Mouse (Mus musculus) midbrain, postnatal 0 days (tissue): ENCODE results near the gene Ryr3. TPM values are rescaled to one million over a fixed set of nuclear protein-coding genes. Genes with fewer than 3 reads are reported as not detected.

Experiments
- ATAC-seq: fragments of 200-750 bp; cut with Nextera tagmentation; 2 replicates; pipeline ENCODE4 v1.8.0; 2017; ENCODE audit warnings: moderate number of reproducible peaks, mild to moderate bottlenecking, moderate TSS enrichment, moderate library complexity; ENCODE audit not compliant: low FRiP score
- DNase-seq: peaks from one replicate; pipeline ENCODE4 v3.0.0-alpha.2; 2015; ENCODE audit warnings: low spot score
- H3K27ac ChIP-seq: fragments of 300-500 bp; sonication (generic); 2 replicates; pipeline ENCODE4 v1.5.1; 2014; ENCODE audit warnings: low read depth, mild to moderate bottlenecking, low read length, mixed read lengths
- H3K27me3 ChIP-seq: fragments of 300-500 bp; sonication (generic); 2 replicates; pipeline ENCODE4 v1.6.1; 2014; ENCODE audit warnings: low read length, control low read depth, mixed read lengths; ENCODE audit not compliant: insufficient read depth
- H3K36me3 ChIP-seq: fragments of 300-500 bp; sonication (generic); 2 replicates; pipeline ENCODE4 v1.6.1; 2014; ENCODE audit warnings: low read length, control low read depth, mixed read lengths; ENCODE audit not compliant: insufficient read depth
- H3K4me1 ChIP-seq: fragments of 300-500 bp; sonication (generic); 2 replicates; pipeline ENCODE4 v1.6.1; 2014; ENCODE audit warnings: mild to moderate bottlenecking, control low read depth, antibody characterized with exemption, low read length, mixed read lengths; ENCODE audit not compliant: insufficient read depth
- H3K4me2 ChIP-seq: fragments of 300-500 bp; sonication (generic); 2 replicates; pipeline ENCODE4 v1.6.1; 2014; ENCODE audit warnings: low read depth, mild to moderate bottlenecking, low read length, mixed read lengths; ENCODE audit not compliant: poor library complexity, severe bottlenecking
- H3K4me3 ChIP-seq: fragments of 300-500 bp; sonication (generic); 2 replicates; pipeline ENCODE4 v1.5.1; 2014; ENCODE audit warnings: low read depth, mild to moderate bottlenecking, low read length, moderate library complexity
- H3K9ac ChIP-seq: fragments of 300-500 bp; sonication (generic); replicated peaks from 2 replicates; pipeline ENCODE4 v1.6.1; 2014; ENCODE audit warnings: mild to moderate bottlenecking, low read length, moderate library complexity, mixed read lengths; ENCODE audit not compliant: poor library complexity, severe bottlenecking
- H3K9me3 ChIP-seq: fragments of 300-500 bp; sonication (generic); 2 replicates; pipeline ENCODE4 v1.6.1; 2016; ENCODE audit warnings: low read length, control low read depth
- CTCF ChIP-seq: IDR thresholded peaks from 2 replicates; pipeline ENCODE4 v1.5.1; 2016; ENCODE audit warnings: antibody characterized with exemption, mild to moderate bottlenecking
- WGBS: fragments of 180-500 bp; shearing (Covaris S2); extraction: QIAGEN DNeasy Blood & Tissue Kit; methylation state at CpG from one replicate; pipeline ENCODE4 v1.1.7; 2014; 5-methylcytosine and 5-hydroxymethylcytosine counted together
- microRNA-seq: library from miRNA; unstranded; fragments of <30 nt; microRNA quantifications from one replicate; pipeline ENCODE4, GENCODE M21; 2016; ENCODE audit warnings: borderline number of aligned reads
- polyA plus RNA-seq: library from polyadenylated mRNA; unstranded; fragments of >200 nt; fragmentation: Nextera tagmentation; extraction: Ambion mirVana; gene quantifications from 2 replicates; pipeline ENCODE4 v1.2.1, GENCODE M21; 2015
- total RNA-seq: library from RNA; depleted of rRNA; stranded (reverse); fragments of >200 nt; gene quantifications from 2 replicates; pipeline ENCODE4 v1.2.3, GENCODE M21; 2014; rRNA removed

Gene Ryr3
- total and polyA plus RNA-seq, 2 experiments from 2014 or later, result 5.9 to 15.3 TPM

DNA sequence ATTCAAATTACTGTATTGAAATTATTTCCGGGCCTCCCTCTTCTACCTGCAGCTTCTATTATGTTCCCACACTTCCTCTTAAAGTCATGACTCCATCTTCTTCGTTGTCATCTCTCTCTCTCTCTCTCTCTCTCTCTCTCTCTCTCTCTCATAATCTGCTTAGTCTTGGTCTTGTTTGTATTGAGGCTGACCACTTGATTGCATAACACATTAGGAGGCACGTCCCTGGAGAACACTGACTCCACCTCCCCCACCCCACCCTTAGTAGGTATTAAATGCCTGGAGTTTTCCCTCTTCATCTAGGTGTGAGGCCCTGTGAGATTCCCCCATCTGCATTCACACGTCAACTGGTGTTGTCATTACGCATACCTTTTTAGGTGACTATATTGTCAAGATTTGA lies 620.5 kb downstream of the Ryr3 start:
- no peak for TF ChIP-seq CTCF
- Histone ChIP-seq H3K4me3 (no peak overlapping the region), H3K4me1 (no peaks in the 10 kb centered on the region), H3K27me3 (no peaks in the 10 kb centered on the region), H3K9me3 (no peaks in the 10 kb centered on the region), H3K9ac (no peak overlapping the region), H3K36me3 (no peaks in the 10 kb centered on the region), H3K4me2 (no peak overlapping the region), H3K27ac (no peak overlapping the region)
- ATAC-seq, result no peak
- WGBS, result 70% methylated on average over 5 of the region's 5 CpGs
- DNase-seq, result no peak

DNA sequence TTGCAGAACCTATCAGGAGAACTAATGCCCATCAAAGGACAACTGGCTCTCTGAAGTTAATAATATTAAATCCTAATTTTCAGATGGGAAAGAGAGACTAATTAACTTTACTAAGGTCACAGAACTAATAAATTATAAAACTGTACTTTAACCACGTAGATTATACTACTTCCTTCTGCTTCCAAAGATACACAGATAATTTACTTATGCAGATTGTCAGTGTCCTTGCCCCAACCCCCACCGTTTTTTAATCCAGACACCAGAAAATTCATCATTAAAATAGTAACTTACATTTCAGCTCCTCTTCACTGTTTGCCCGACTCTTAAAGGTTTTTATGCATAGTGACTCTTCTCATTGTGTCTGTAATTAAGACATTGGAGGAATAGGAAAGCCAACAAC lies 621.1 kb downstream of the Ryr3 start:
- H3K9me3 ChIP-seq, result no peaks in the 10 kb centered on the region
- no peak overlapping the region for H3K4me2 ChIP-seq
- H3K27ac ChIP-seq, result no peak overlapping the region
- H3K27me3 ChIP-seq, result no peaks in the 10 kb centered on the region
- WGBS, result 86% methylated on average over 3 of the region's 3 CpGs
- H3K4me3 ChIP-seq, result no peak overlapping the region
- no peak for ATAC-seq
- no peaks in the 10 kb centered on the region for H3K4me1 ChIP-seq
- no peak for DNase-seq
- H3K9ac ChIP-seq, result no peak overlapping the region
- H3K36me3 ChIP-seq, result no peaks in the 10 kb centered on the region
- no peak for TF ChIP-seq CTCF

- TF ChIP-seq CTCF, result no peak
- ATAC-seq (no peak), DNase-seq (no peak)
- H3K27ac ChIP-seq, result no peak overlapping the region
- no peaks in the 10 kb centered on the region for H3K9me3 ChIP-seq
- H3K36me3 ChIP-seq, result no peaks in the 10 kb centered on the region
- H3K4me3 ChIP-seq, result no peak overlapping the region
- no peaks in the 10 kb centered on the region for H3K27me3 ChIP-seq
- no peak overlapping the region for H3K4me2 ChIP-seq
- no peak overlapping the region for H3K9ac ChIP-seq
- WGBS, result 94% methylated on average over 2 of the region's 2 CpGs
- no peaks in the 10 kb centered on the region for H3K4me1 ChIP-seq
Measured at GRCm38 (mm10) chr2:112593781-112594180, 623.1 kb downstream of the Ryr3 start.

- no peak for TF ChIP-seq CTCF
- Histone ChIP-seq H3K9ac (no peak overlapping the region), H3K9me3 (no peaks in the 10 kb centered on the region), H3K4me3 (no peak overlapping the region), H3K36me3 (no peaks in the 10 kb centered on the region), H3K4me2 (no peak overlapping the region), H3K27me3 (no peaks in the 10 kb centered on the region), H3K27ac (no peak overlapping the region), H3K4me1 (no peaks in the 10 kb centered on the region)
- DNase-seq, result no peak
- ATAC-seq, result no peak
- WGBS, result 80% methylated on average over 2 of the region's 2 CpGs
Measured at GRCm38 (mm10) chr2:112593322-112593721, 623.6 kb downstream of the Ryr3 start.

GRCm38 (mm10) chr2:112591451-112591871 lies 625.4 kb downstream of the Ryr3 start:
- no peak for TF ChIP-seq CTCF
- H3K27me3 ChIP-seq, result no peaks in the 10 kb centered on the region
- ATAC-seq (0 out of 2 replicates have a peak, but pooled peaks have one; percentile 42), DNase-seq (peak; percentile 78)
- no peak overlapping the region for H3K4me3 ChIP-seq
- 0 out of 2 replicates have a peak overlapping the region, but pooled peaks have one; percentile 21 for H3K4me2 ChIP-seq
- H3K9ac ChIP-seq, result no peak overlapping the region
- no peaks in the 10 kb centered on the region for H3K9me3 ChIP-seq
- 27% methylated on average over 6 of the region's 6 CpGs for WGBS
- H3K36me3 ChIP-seq, result no peaks in the 10 kb centered on the region
- 0 out of 2 replicates have a peak overlapping the region, but pooled peaks have one; percentile 3 for H3K27ac ChIP-seq
- H3K4me1 ChIP-seq, result no peaks in the 10 kb centered on the region

GRCm38 (mm10) chr2:112590985-112591384 lies 625.9 kb downstream of the Ryr3 start:
- Histone ChIP-seq H3K4me2 (no peak overlapping the region), H3K27ac (no peak overlapping the region), H3K36me3 (no peaks in the 10 kb centered on the region), H3K9ac (no peak overlapping the region), H3K27me3 (no peaks in the 10 kb centered on the region), H3K9me3 (no peaks in the 10 kb centered on the region), H3K4me3 (no peak overlapping the region), H3K4me1 (no peaks in the 10 kb centered on the region)
- no peak for TF ChIP-seq CTCF
- peak; percentile 10 for DNase-seq
- peak; percentile 61; the same call in 1 of the 2 replicates for ATAC-seq
- WGBS, result 74% methylated on average over 7 of the region's 7 CpGs

Small RNAs within 50 kb of the gene (microRNA-seq; reads per million reads assigned to microRNA genes)
- not detected for gene Gm44374

Other genes with a start within 250 kb of the Ryr3 start
- not detected in 2 replicates for gene Tmco5b, start 68.6 kb upstream of the Ryr3 start, total RNA-seq
- not detected in 2 replicates for gene Tmco5b, start 68.6 kb upstream of the Ryr3 start, polyA plus RNA-seq
- gene Fmn1, start 110.6 kb upstream of the Ryr3 start, total RNA-seq, result 0.85 and 1.0 TPM in 2 replicates
- gene Fmn1, start 110.6 kb upstream of the Ryr3 start, polyA plus RNA-seq, result 0.23 and 0.71 TPM in 2 replicates